Mouse (Mus musculus) T-cell, adult 2 months (primary cell): Measurements from ENCODE around the gene Ccdc155.

Experiments used
- DNase-seq: peaks from one replicate; pipeline ENCODE4 v3.0.0; 2022; ENCODE audit warnings: low spot score

The Ccdc155 gene

GRCm38 (mm10) chr7:45226421-45226820, 21.7 kb upstream of the Ccdc155 start:
- no peak for DNase-seq

- no peak for DNase-seq
Observed at GRCm38 (mm10) chr7:45224826-45225225, 20.1 kb upstream of the Ccdc155 start.

GRCm38 (mm10) chr7:45221680-45222079, 17.0 kb upstream of the Ccdc155 start:
- no peak for DNase-seq

GRCm38 (mm10) chr7:45216442-45217183, 11.9 kb upstream of the Ccdc155 start:
- no peak for DNase-seq

- DNase-seq = no peak
Observed at GRCm38 (mm10) chr7:45215673-45216441, 11.2 kb upstream of the Ccdc155 start, which contains the start of gene Tead2. Gene Tead2, plus strand, starts transcription at chr7:45215753.

GRCm38 (mm10) chr7:45213708-45214107, 9.0 kb upstream of the Ccdc155 start:
- no peak for DNase-seq

GRCm38 (mm10) chr7:45212356-45212755, 7.7 kb upstream of the Ccdc155 start:
- DNase-seq = no peak

- no peak for DNase-seq
Observed at GRCm38 (mm10) chr7:45211851-45212251, 7.2 kb upstream of the Ccdc155 start, which contains the start of gene Dkkl1. Gene Dkkl1, minus strand, starts transcription at chr7:45212147.

- no peak for DNase-seq
Observed at GRCm38 (mm10) chr7:45211070-45211469, 6.4 kb upstream of the Ccdc155 start.

- no peak for DNase-seq
Observed at GRCm38 (mm10) chr7:45208260-45208659, 3.6 kb upstream of the Ccdc155 start.

- DNase-seq = no peak
Observed at GRCm38 (mm10) chr7:45202654-45203053, 2.0 kb downstream of the Ccdc155 start.

GRCm38 (mm10) chr7:45198961-45199360, 5.7 kb downstream of the Ccdc155 start:
- DNase-seq = no peak

- no peak for DNase-seq
Observed at GRCm38 (mm10) chr7:45198435-45198834, 6.3 kb downstream of the Ccdc155 start.

- no peak for DNase-seq
Observed at GRCm38 (mm10) chr7:45196994-45197393, 7.7 kb downstream of the Ccdc155 start.

- no peak for DNase-seq
Observed at GRCm38 (mm10) chr7:45196176-45196535, 8.5 kb downstream of the Ccdc155 start.

GRCm38 (mm10) chr7:45195341-45196175, 9.1 kb downstream of the Ccdc155 start:
- no peak for DNase-seq

GRCm38 (mm10) chr7:45193871-45194785, 10.6 kb downstream of the Ccdc155 start:
- no peak for DNase-seq

- DNase-seq = no peak
Observed at GRCm38 (mm10) chr7:45193406-45193805, 11.3 kb downstream of the Ccdc155 start.

- no peak for DNase-seq
Observed at GRCm38 (mm10) chr7:45192585-45193310, 11.9 kb downstream of the Ccdc155 start.

GRCm38 (mm10) chr7:45191803-45192363, 12.8 kb downstream of the Ccdc155 start:
- no peak for DNase-seq
